Mouse (Mus musculus) myocyte (in vitro differentiated cells): ENCODE measurements around the gene Dgkg. TPM values are rescaled to one million over a fixed set of nuclear protein-coding genes. Genes with fewer than 3 reads are reported as not detected.

Experiments used
- H3K27me3 ChIP-seq: one replicate; pipeline ENCODE4 v1.6.1; 2011; ENCODE audit not compliant: control insufficient read depth, insufficient read depth, insufficient read length
- H3K36me3 ChIP-seq: one replicate; pipeline ENCODE4 v1.6.1; 2011; ENCODE audit not compliant: control insufficient read depth, insufficient read depth
- H3K4me2 ChIP-seq: one replicate; pipeline ENCODE4 v1.6.1; 2011; ENCODE audit warnings: low read depth, control low read depth
- H3K4me3 ChIP-seq: one replicate; pipeline ENCODE4 v1.5.1; 2011; ENCODE audit warnings: mild to moderate bottlenecking, control low read depth, moderate library complexity
- H3K79me2 ChIP-seq: one replicate; pipeline ENCODE4 v1.6.1; 2011; ENCODE audit not compliant: control insufficient read depth, insufficient read depth
- H3ac ChIP-seq: one replicate; pipeline ENCODE4 v1.6.1; 2011; ENCODE audit not compliant: control insufficient read depth, insufficient read length
- CEBPB ChIP-seq: IDR thresholded peaks from 2 replicates; pipeline ENCODE4 v1.6.1; 2011; ENCODE audit warnings: mild to moderate bottlenecking, moderate library complexity; ENCODE audit not compliant: poor library complexity, insufficient read depth, severe bottlenecking
- E2F4 ChIP-seq: IDR thresholded peaks from one replicate; pipeline ENCODE4 v1.6.1; 2011; ENCODE audit warnings: mild to moderate bottlenecking, control low read depth, moderate library complexity; ENCODE audit not compliant: insufficient read depth
- MAX ChIP-seq: IDR thresholded peaks from one replicate; pipeline ENCODE4 v1.6.1; 2011; ENCODE audit warnings: low read depth, mild to moderate bottlenecking, control low read depth
- MYOD1 ChIP-seq, 3 experiments: IDR thresholded peaks; one replicate each; pipeline ENCODE4 v1.6.1; 2011; ENCODE audit warnings: control low read depth in 2 of 3, low read depth in 2 of 3, mild to moderate bottlenecking in 2 of 3, moderate library complexity in 1 of 3; ENCODE audit not compliant: insufficient read length in 2 of 3, control insufficient read depth in 1 of 3
- MYOG ChIP-seq, 3 experiments: IDR thresholded peaks; one replicate each; pipeline ENCODE4 v1.6.1; 2011; ENCODE audit warnings: control low read depth in 2 of 3, low read depth in 2 of 3, mild to moderate bottlenecking in 2 of 3; ENCODE audit not compliant: insufficient read length in 2 of 3, control insufficient read depth in 1 of 3, insufficient read depth in 1 of 3
- POLR2A ChIP-seq: IDR thresholded peaks from one replicate; pipeline ENCODE4 v1.6.1; 2011; ENCODE audit warnings: low read depth, mild to moderate bottlenecking, control low read depth, moderate library complexity; ENCODE audit not compliant: insufficient read length
- POLR2AphosphoS2 ChIP-seq: IDR thresholded peaks from one replicate; pipeline ENCODE4 v1.6.1; 2011; ENCODE audit warnings: low read depth, control low read depth; ENCODE audit not compliant: insufficient read length
- REST ChIP-seq: IDR thresholded peaks from one replicate; pipeline ENCODE4 v1.6.1; 2011; ENCODE audit warnings: mild to moderate bottlenecking, control low read depth, moderate library complexity; ENCODE audit not compliant: insufficient read depth, insufficient read length
- SRF ChIP-seq: IDR thresholded peaks from one replicate; pipeline ENCODE4 v1.6.1; 2011; ENCODE audit warnings: low read depth; ENCODE audit not compliant: control insufficient read depth, insufficient read length
- TCF12 ChIP-seq: IDR thresholded peaks from one replicate; pipeline ENCODE4 v1.6.1; 2011; ENCODE audit warnings: mild to moderate bottlenecking, control low read depth; ENCODE audit not compliant: poor library complexity, insufficient read depth, severe bottlenecking
- TCF3 ChIP-seq: IDR thresholded peaks from one replicate; pipeline ENCODE4 v1.6.1; 2011; ENCODE audit warnings: low read depth, control low read depth; ENCODE audit not compliant: insufficient read length
- USF1 ChIP-seq: IDR thresholded peaks from one replicate; pipeline ENCODE4 v1.6.1; 2011; ENCODE audit warnings: low read depth, mild to moderate bottlenecking, control low read depth, moderate library complexity
- polyA plus RNA-seq: library from polyadenylated mRNA; unstranded; fragments of >200 nt; fragmentation: generic; extraction: Trizol; gene quantifications from one replicate; pipeline ENCODE4 v1.2.1, GENCODE M21; 2012; ENCODE audit warnings: missing spikeins

The Dgkg gene
- polyA plus RNA-seq, 1 experiment, result 0.01 TPM

DNA sequence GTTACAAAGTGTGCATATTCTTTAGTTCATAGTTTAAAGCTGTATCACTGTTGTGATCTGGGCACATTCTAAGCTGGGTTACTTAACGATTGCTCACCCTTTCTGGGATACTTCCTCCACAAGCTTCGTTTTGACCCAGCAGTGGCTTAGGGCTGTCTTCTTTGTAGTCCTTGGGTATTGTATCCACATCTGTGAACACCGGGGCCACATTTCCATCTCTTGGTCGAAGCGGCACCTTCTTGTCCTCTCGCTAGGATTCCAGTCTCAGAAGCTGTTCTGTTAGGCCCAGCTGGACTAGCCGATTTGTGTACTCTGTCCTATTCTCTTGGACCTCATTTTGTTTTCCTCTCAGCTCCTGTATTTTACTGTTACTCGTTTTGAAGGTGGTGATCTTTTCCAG lies 13.6 kb downstream of the Dgkg start:
- TF ChIP-seq MAX, result no peak
- no peak for TF ChIP-seq MYOG (IDR thresholded peaks at IDR 0.05; ENCODE audit: control insufficient read depth in 1 of 3, insufficient read depth in 1 of 3, insufficient read length in 2 of 3, low read depth in 2 of 3)
- no peak for TF ChIP-seq USF1
- no peak for TF ChIP-seq POLR2A
- no peak for TF ChIP-seq REST
- TF ChIP-seq SRF, result no peak
- TF ChIP-seq TCF3, result no peak
- Histone ChIP-seq H3K4me2 (no peak overlapping the region), H3K4me3 (no peak overlapping the region), H3K27me3 (no peaks in the 10 kb centered on the region), H3ac (no peak overlapping the region), H3K79me2 (no peaks in the 10 kb centered on the region), H3K36me3 (no peaks in the 10 kb centered on the region)

DNA sequence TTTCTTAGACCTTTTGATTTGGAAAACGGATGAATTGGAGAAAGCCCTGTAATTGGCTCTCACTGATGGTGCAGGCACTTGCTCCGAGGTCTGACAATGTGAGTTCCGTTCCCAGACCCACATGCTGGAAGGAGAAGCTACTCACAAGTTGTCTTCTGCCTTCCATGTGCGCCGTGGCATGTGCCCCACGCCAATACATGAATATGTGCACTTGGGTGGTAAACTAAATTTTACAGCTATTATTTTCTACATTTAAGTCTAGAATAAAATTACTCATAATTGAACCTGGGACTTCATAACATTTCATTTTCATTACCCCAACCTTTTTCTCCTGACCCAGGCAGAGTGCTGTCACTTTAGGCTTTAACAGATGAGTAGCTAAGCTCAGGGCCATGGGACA lies 14.1 kb downstream of the Dgkg start:
- TF ChIP-seq MYOG (IDR thresholded peaks at IDR 0.05; ENCODE audit: control insufficient read depth in 1 of 3, insufficient read depth in 1 of 3, insufficient read length in 2 of 3, low read depth in 2 of 3) (no peak), TCF12 (no peak), CEBPB (no peak), POLR2A (no peak), MYOD1 (IDR thresholded peaks at IDR 0.05; ENCODE audit: control insufficient read depth in 1 of 3, insufficient read length in 2 of 3, low read depth in 2 of 3) (no peak), TCF3 (no peak), USF1 (no peak), SRF (no peak), MAX (no peak)
- no peak overlapping the region for H3K4me3 ChIP-seq
- no peaks in the 10 kb centered on the region for H3K36me3 ChIP-seq
- H3ac ChIP-seq, result no peak overlapping the region
- no peaks in the 10 kb centered on the region for H3K27me3 ChIP-seq
- no peaks in the 10 kb centered on the region for H3K79me2 ChIP-seq
- H3K4me2 ChIP-seq, result no peak overlapping the region

DNA sequence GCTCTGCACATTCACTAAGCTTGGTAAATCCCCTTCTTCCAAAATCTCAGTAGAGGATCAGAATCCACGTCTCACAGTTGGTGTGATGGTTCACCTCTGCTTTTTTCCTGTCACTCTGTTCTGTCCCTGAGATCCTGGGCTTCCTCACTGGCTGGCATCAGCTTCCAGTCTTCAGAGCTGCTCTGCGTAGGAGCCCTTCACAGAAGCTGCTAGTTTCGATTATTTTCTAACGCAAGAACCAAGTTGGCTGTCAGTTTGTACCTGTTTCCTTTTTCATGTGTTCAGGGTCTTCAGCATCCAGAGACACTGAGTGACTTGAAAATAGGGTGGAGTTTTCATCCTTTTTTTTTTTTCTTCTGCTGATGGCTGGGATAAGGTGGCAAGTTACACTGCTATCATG lies 15.0 kb downstream of the Dgkg start:
- Histone ChIP-seq H3K27me3 (no peaks in the 10 kb centered on the region), H3K4me2 (no peak overlapping the region), H3K79me2 (no peaks in the 10 kb centered on the region), H3ac (no peak overlapping the region), H3K4me3 (no peak overlapping the region), H3K36me3 (no peaks in the 10 kb centered on the region)
- TF ChIP-seq TCF3 (no peak), TCF12 (no peak), USF1 (no peak), MYOG (IDR thresholded peaks at IDR 0.05; ENCODE audit: control insufficient read depth in 1 of 3, insufficient read depth in 1 of 3, insufficient read length in 2 of 3, low read depth in 2 of 3) (no peak), POLR2A (no peak), REST (no peak), MYOD1 (IDR thresholded peaks at IDR 0.05; ENCODE audit: control insufficient read depth in 1 of 3, insufficient read length in 2 of 3, low read depth in 2 of 3) (no peak), CEBPB (no peak), MAX (no peak), POLR2AphosphoS2 (no peak), E2F4 (no peak), SRF (no peak)

GRCm38 (mm10) chr16:22641588-22641987 lies 15.4 kb downstream of the Dgkg start:
- TF ChIP-seq REST, result no peak
- TF ChIP-seq MAX, result no peak
- no peak for TF ChIP-seq MYOD1 (IDR thresholded peaks at IDR 0.05; ENCODE audit: control insufficient read depth in 1 of 3, insufficient read length in 2 of 3, low read depth in 2 of 3)
- no peak for TF ChIP-seq TCF3
- TF ChIP-seq CEBPB, result no peak
- TF ChIP-seq SRF, result no peak
- TF ChIP-seq USF1, result no peak
- TF ChIP-seq E2F4, result no peak
- no peak for TF ChIP-seq TCF12
- no peak for TF ChIP-seq POLR2AphosphoS2
- TF ChIP-seq MYOG (IDR thresholded peaks at IDR 0.05; ENCODE audit: control insufficient read depth in 1 of 3, insufficient read depth in 1 of 3, insufficient read length in 2 of 3, low read depth in 2 of 3), result no peak
- no peak for TF ChIP-seq POLR2A
- H3K4me2 ChIP-seq, result no peak overlapping the region
- H3K36me3 ChIP-seq, result no peaks in the 10 kb centered on the region
- H3K79me2 ChIP-seq, result no peaks in the 10 kb centered on the region
- H3K27me3 ChIP-seq, result no peaks in the 10 kb centered on the region
- H3ac ChIP-seq, result no peak overlapping the region
- H3K4me3 ChIP-seq, result no peak overlapping the region

DNA sequence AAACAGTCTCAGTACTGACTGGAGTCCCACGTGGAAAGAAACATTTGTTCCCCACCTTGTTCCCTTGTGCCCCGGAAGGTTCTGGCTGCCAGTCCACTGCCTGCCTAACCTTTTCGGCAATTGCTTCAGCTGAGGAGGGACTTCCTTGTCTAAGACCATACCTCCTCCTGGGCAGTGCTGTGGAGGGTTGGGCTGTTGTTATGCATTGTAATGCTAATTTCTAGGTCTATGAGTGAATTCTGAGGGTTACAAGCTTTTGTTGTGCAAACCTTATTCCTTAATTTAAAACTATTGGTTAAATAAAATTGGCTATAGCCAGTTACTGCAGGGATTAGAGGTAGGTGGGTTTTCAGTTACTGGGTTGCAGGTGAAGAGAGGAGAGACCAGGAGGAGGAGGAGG lies 19.7 kb downstream of the Dgkg start:
- no peaks in the 10 kb centered on the region for H3K79me2 ChIP-seq
- no peak overlapping the region for H3K4me3 ChIP-seq
- no peaks in the 10 kb centered on the region for H3K36me3 ChIP-seq
- no peak for TF ChIP-seq POLR2A
- TF ChIP-seq MYOD1 (IDR thresholded peaks at IDR 0.05; ENCODE audit: control insufficient read depth in 1 of 3, insufficient read length in 2 of 3, low read depth in 2 of 3), result no peak
- no peak for TF ChIP-seq USF1
- TF ChIP-seq POLR2AphosphoS2, result no peak
- TF ChIP-seq MYOG (IDR thresholded peaks at IDR 0.05; ENCODE audit: control insufficient read depth in 1 of 3, insufficient read depth in 1 of 3, insufficient read length in 2 of 3, low read depth in 2 of 3), result no peak
- no peak for TF ChIP-seq TCF12
- TF ChIP-seq CEBPB, result no peak
- no peak for TF ChIP-seq MAX
- no peak for TF ChIP-seq TCF3
- TF ChIP-seq SRF, result no peak
- TF ChIP-seq E2F4, result no peak
- no peak for TF ChIP-seq REST
- H3ac ChIP-seq, result no peak overlapping the region
- H3K4me2 ChIP-seq, result no peak overlapping the region
- no peaks in the 10 kb centered on the region for H3K27me3 ChIP-seq
